Comparison of ENCODE assay signal across 8 mouse cellular contexts in genomic region chr1:69686741-69687075, GRCm38 (mm10). TPM values are rescaled to one million over a fixed set of nuclear protein-coding genes. Genes with fewer than 3 reads are reported as not detected.
DNase-seq lines count a peak whose midpoint lies in the region; ATAC-seq and TF ChIP-seq lines count a peak whose summit lies in the region.

No protein-coding gene starts in this region.

- no peaks in the 10 kb centered on the region for H3K4me1 ChIP-seq in kidney, adult 2 months (ENCODE audit: control insufficient read depth, insufficient read depth, low read length)
- no peaks in the 10 kb centered on the region for H3K4me1 ChIP-seq in brown adipose tissue, adult 24 weeks (ENCODE audit: control insufficient read depth, insufficient read depth, insufficient read length, low read length)
- H3K4me1 ChIP-seq in hindbrain, embryonic 14.5 days (replicated peaks; ENCODE audit: control insufficient read depth, insufficient read depth, low read length) = peaks cover 11% of the 10 kb centered on the region
- peaks cover 10% of the 10 kb centered on the region for H3K4me1 ChIP-seq in midbrain, embryonic 12.5 days

- no peak for TF ChIP-seq POLR2A in kidney, adult 2 months (IDR thresholded peaks at IDR 0.05; ENCODE audit: low read depth, low read length)

- peak overlapping the region; percentile 58 for H3K4me2 ChIP-seq in hindbrain, embryonic 14.5 days (replicated peaks)
- H3K4me2 ChIP-seq in midbrain, embryonic 12.5 days (replicated peaks) = peak overlapping the region; percentile 78

- no peaks in the 10 kb centered on the region for H3K36me3 ChIP-seq in kidney, adult 2 months (ENCODE audit: control insufficient read depth, insufficient read depth, low read length)
- H3K36me3 ChIP-seq in hindbrain, embryonic 14.5 days (replicated peaks; ENCODE audit: control insufficient read depth, insufficient read depth) = no peaks in the 10 kb centered on the region
- H3K36me3 ChIP-seq in midbrain, embryonic 12.5 days = no peaks in the 10 kb centered on the region

- H3K4me3 ChIP-seq in kidney, adult 2 months (ENCODE audit: insufficient read depth, low read depth, low read length) = peak overlapping the region; percentile 69
- peak overlapping the region; percentile 74 for H3K4me3 ChIP-seq in brown adipose tissue, adult 24 weeks (ENCODE audit: insufficient read depth, low read depth, low read length)
- H3K4me3 ChIP-seq in hindbrain, embryonic 14.5 days (replicated peaks; ENCODE audit: low read length) = peak overlapping the region; percentile 87
- H3K4me3 ChIP-seq in midbrain, embryonic 12.5 days = peak overlapping the region; percentile 64

- no peak for TF ChIP-seq CTCF in kidney, adult 2 months (conservative IDR thresholded peaks at IDR 0.05; ENCODE audit: insufficient read depth, insufficient read length, low read depth, low read length)

- DNase-seq in kidney, adult 2 months = no peak
- no peak for DNase-seq in kidney, adult 9 months
- DNase-seq in hindbrain, embryonic 14.5 days (ENCODE audit: low spot score) = no peak
- DNase-seq in adipocyte (ENCODE audit: low spot score) = no peak
- DNase-seq in layer of hippocampus, adult 11-12 months (ENCODE audit: low spot score) = no peak
- DNase-seq in right cerebral cortex, postnatal 14 days = no peak

- H3K27ac ChIP-seq in kidney, adult 2 months (ENCODE audit: insufficient read depth, low read depth, low read length) = peak overlapping the region; percentile 85
- H3K27ac ChIP-seq in brown adipose tissue, adult 24 weeks (replicated peaks; ENCODE audit: low read depth, low read length) = peak overlapping the region; percentile 53
- peak overlapping the region; percentile 82 for H3K27ac ChIP-seq in hindbrain, embryonic 14.5 days
- peak overlapping the region; percentile 82 for H3K27ac ChIP-seq in midbrain, embryonic 12.5 days (replicated peaks)

- peak overlapping the region; percentile 72 for H3K9ac ChIP-seq in hindbrain, embryonic 14.5 days
- H3K9ac ChIP-seq in midbrain, embryonic 12.5 days (replicated peaks) = peak overlapping the region; percentile 69

- no peaks in the 10 kb centered on the region for H3K27me3 ChIP-seq in kidney, adult 2 months (replicated peaks; ENCODE audit: control insufficient read depth, insufficient read depth, low read length)
- no peaks in the 10 kb centered on the region for H3K27me3 ChIP-seq in hindbrain, embryonic 14.5 days (ENCODE audit: control insufficient read depth, insufficient read depth, low read length)
- H3K27me3 ChIP-seq in midbrain, embryonic 12.5 days = no peaks in the 10 kb centered on the region

- WGBS in kidney, adult 2 months = under 1% methylated on average over 6 of the region's 6 CpGs
- WGBS in hindbrain, embryonic 14.5 days = 0% methylated on average over 6 of the region's 6 CpGs
- 1% methylated on average over 6 of the region's 6 CpGs for WGBS in midbrain, embryonic 12.5 days

- ATAC-seq in hindbrain, embryonic 14.5 days (ENCODE audit: low FRiP score) = peak; percentile 1; the same call in 1 of the 2 replicates
- ATAC-seq in midbrain, embryonic 12.5 days (ENCODE audit: low FRiP score, low read depth) = 0 out of 2 replicates have a peak, but pooled peaks have one; percentile 8

- no peaks in the 10 kb centered on the region for H3K9me3 ChIP-seq in hindbrain, embryonic 14.5 days (ENCODE audit: control insufficient read depth, low read length)
- H3K9me3 ChIP-seq in midbrain, embryonic 12.5 days = no peaks in the 10 kb centered on the region

RNA-seq across cellular contexts. Expression of gene Ikzf2, which starts 0.3 kb away (rescaled TPM):
- 0.75 and 1.5 TPM in 2 replicates for polyA plus RNA-seq in kidney, adult 2 months (2012; rRNA removed)
- 1.5 and 4.8 TPM in 2 replicates for polyA plus RNA-seq in brown adipose tissue, adult 24 weeks (2012; ENCODE audit: insufficient read depth, insufficient read length, missing spikeins)
- polyA plus RNA-seq in hindbrain, embryonic 14.5 days (2014; fragmentation: Nextera tagmentation; extraction: Ambion mirVana) = 2.9 and 3.8 TPM in 2 replicates
- 5.7 and 6.0 TPM in 2 replicates for polyA plus RNA-seq in midbrain, embryonic 12.5 days (2016; fragmentation: Nextera tagmentation; extraction: Ambion mirVana)
